Mouse (Mus musculus) heart, postnatal 36 days (tissue): Measurements from ENCODE around the gene Rad51. TPM values are rescaled to one million over a fixed set of nuclear protein-coding genes. Genes with fewer than 3 reads are reported as not detected.

Source experiments
- DNase-seq, 2 experiments: peaks; one replicate each; pipeline ENCODE4 v3.0.0; 2021 to 2022
- intact Hi-C: fragments of 180-260 bp; cut with DNase I; formaldehyde crosslinking; loops from one replicate; pipeline ENCODE4 v1.15.1; 2025
- total RNA-seq, 2 experiments: library from RNA; stranded (reverse); gene quantifications; 2 replicates each; pipeline ENCODE4 v1.2.3; 2021

Gene Rad51
- total RNA-seq, 2 experiments from 2014 or later: 0.54 to 1.7 TPM

DNA sequence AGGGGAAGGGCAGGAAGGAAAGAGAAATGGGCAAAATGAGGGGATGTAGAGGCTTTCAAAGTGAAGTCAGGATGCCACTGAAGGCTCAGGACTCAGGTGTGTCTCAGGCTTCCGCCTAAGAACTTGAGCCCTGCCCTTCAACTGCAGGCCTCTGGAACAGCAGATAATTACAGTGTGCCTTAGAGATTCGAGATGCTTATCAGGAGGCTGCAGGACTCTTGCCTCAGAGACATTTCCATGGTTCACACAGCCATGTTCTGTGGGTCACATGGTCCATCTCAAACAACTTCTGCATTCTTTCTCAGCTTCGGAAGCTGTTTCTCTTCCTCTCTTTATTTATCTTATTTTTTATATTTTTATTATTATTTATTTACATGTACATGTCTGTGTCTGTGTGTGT is 50.5 kb downstream of the Rad51 start:
- DNase-seq: no peak
- intact Hi-C loops: no loop called here

DNA sequence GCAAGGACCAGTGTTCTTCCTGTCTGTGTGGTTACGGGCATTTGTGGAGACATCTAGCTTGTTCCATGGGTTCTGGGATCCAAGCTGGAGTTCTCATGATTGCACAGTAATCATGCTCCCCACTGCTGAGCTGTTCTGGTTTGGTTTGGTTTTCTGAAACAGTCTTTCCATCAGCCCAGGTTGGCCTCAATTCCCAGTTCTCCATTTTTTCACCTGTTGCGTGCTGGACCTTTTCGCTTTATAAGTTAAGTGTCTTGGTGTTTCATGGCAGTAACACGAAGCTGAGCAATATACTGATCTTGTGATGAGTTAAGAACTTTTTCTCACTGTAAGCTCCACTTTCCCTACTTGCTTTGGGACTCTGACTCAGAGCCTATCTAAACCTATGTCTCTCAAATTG is 51.4 kb downstream of the Rad51 start:
- DNase-seq: no peak
- intact Hi-C loops: no loop called here

- intact Hi-C loops: no loop called here
- DNase-seq: no peak
These were observed 52.8 kb downstream of the Rad51 start for GRCm38 (mm10) chr2:119165401-119165800.

- intact Hi-C loops: no loop called here
- peak; percentile 70 to 76 for DNase-seq
These were observed 54.6 kb downstream of the Rad51 start, which contains the start of gene Gchfr for GRCm38 (mm10) chr2:119166901-119167865. Gene Gchfr (plus strand): TSS chr2:119167773.

- intact Hi-C loops: no loop called here
- no peak for DNase-seq
These were observed 55.3 kb downstream of the Rad51 start for GRCm38 (mm10) chr2:119167866-119168256.

- intact Hi-C loops: no loop called here
- no peak for DNase-seq
These were observed 57.7 kb downstream of the Rad51 start for GRCm38 (mm10) chr2:119170282-119170681.

DNA sequence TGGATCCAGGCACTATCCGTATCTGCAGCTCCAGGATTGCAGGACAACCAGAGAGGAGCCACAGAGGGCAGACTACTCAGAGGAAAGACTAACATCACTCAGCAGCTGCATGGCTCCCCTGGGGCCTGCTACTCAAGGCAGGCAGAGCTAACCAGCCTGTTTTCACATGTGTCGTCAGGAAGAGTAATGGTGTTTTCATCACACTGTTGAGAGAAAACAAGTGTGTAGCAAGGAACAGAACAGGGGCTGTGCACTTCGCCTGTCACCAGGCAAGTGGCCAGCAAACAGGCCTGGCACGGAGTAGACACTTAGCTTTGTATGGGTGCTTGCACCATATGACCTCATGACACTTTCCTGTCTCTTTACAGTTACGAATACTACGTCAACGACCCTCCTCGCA is 59.0 kb downstream of the Rad51 start:
- no peak for DNase-seq
- intact Hi-C loops: no loop called here

GRCm38 (mm10) chr2:119172446-119172845 is 59.9 kb downstream of the Rad51 start:
- no peak for DNase-seq
- intact Hi-C loops: no loop called here

DNA sequence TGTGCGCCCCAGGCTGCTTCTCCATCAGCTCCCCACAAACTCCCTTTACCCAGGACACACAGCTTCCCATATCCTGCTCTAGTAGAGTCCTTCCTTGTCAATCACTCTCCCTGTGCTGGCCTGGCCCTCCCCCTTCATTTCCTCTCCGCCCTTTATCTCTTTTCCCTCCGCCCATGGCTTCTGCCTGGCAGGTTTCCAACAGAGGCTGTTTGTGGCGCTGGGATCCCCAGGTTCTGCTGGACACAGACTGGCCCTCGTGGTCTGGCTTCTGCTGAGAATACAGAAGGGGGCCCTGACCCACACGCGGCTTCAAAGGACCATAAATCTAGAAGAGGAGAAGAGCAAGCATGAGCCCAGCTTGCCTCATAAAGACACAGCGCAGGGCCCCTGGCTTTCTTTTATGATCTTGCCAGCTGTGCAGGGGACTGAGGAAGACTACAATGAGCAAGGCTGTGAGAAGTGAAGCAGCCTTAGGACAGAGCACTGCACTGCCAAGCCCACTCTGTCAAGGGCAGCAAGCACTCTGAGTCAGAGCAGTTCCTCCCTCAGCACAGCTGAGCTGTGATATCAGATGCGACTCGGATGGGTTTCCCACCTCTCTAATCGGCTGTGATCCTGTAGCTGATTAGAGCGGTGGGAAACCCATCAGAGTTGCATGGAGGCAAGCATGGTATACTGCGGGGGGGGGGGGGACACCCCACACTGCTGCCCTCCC is 60.4 kb downstream of the Rad51 start:
- intact Hi-C loops: no loop called here
- DNase-seq: peak; percentile 67 to 70

- no peak for DNase-seq
- intact Hi-C loops: no loop called here
These were observed 61.5 kb downstream of the Rad51 start, which contains the start of gene Gm14137 for GRCm38 (mm10) chr2:119173991-119174651. Gene Gm14137 (plus strand): TSS chr2:119174509.

- no peak for DNase-seq
- intact Hi-C loops: no loop called here
These were observed 62.3 kb downstream of the Rad51 start for GRCm38 (mm10) chr2:119174866-119175265.

DNA sequence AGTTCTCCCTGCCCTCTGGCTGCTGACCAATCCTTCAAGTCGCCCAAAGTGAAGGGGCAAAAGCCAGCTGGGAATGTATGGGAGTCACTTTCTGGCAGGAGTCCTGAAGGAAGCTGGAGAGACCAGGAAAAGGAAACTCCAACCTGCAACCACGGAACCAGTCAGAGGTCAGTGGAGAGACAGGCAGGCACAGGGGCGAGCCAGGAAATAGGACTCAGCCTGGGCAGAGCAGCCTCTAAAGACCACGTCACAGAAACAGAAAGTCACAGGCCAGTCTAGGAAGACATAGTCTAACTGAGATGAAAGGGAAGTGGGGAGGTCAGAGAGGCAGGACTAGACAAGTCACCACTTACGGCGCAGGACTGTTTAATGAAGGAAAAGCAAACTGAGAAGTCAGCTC is 63.0 kb downstream of the Rad51 start:
- DNase-seq: no peak
- intact Hi-C loops: no loop called here

DNA sequence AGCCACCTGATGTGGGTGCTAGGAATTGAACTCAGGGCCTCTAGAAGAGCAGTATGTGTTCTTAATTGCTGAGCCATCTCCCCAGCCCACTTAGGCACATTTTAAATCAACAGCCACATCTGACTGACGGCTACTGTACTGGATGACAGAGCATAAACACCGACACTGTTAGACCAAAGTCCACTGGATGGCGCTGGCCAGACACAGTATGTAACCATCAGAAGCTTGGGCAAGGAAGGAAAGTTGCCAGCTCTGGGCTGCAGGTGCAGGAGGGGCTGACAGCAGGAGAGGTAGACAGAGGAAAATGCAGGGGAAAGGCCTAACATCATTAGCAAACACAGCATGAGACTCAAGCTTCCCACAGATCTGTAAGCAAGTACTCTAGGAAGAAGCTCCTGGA is 64.2 kb downstream of the Rad51 start:
- intact Hi-C loops: no loop called here
- no peak for DNase-seq

DNA sequence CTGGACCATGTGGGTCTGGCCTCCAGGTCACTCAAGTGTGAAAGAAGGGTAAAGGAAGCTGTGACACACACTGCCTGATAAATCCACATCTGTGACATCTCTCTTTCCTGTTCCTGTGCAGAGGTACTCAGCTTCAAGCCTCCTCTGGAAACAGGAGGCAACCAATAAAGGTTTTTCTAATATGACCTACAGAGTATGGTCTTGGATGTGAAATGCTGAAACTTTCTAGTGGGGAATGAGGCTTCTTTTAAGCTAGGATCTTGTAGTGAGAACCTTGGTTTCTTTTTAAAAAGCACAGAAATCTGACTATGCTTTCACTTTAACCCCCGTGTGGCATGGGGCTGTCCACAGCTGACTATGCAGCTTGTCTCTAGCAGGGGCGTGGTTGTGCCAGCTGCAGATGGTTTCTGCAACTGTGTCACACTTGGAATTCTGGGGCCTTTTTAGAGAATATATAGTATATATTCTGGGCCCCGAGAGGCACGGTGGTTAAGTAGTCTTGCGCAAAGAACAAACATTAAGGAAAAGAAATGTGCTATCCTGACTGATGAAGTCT is 64.9 kb downstream of the Rad51 start:
- DNase-seq: no peak
- intact Hi-C loops: no loop called here

DNA sequence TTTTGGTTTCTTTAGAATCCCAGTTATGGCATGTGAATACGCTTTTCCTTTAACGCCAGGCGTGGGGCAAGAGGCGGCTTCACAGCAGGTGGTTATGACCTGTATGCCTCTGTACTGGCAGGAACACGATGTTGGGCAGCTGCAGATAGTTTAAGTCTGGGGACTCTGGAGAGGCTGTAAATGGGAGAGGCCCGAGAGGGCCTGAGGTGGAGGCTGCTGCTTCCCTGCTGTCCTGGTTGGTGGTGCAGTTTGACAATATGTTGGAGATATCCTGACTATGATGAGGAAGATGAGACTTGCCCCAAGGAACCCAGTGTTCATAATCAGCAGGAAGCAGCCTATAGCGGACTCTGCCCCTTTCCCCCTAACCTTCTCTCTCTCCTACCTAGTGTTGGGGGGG is 70.3 kb downstream of the Rad51 start:
- intact Hi-C loops: loop anchor here (10.0 kb wide), 1 partner anchor 278 kb away; the partner anchor contains the start of gene Bahd1

DNA sequence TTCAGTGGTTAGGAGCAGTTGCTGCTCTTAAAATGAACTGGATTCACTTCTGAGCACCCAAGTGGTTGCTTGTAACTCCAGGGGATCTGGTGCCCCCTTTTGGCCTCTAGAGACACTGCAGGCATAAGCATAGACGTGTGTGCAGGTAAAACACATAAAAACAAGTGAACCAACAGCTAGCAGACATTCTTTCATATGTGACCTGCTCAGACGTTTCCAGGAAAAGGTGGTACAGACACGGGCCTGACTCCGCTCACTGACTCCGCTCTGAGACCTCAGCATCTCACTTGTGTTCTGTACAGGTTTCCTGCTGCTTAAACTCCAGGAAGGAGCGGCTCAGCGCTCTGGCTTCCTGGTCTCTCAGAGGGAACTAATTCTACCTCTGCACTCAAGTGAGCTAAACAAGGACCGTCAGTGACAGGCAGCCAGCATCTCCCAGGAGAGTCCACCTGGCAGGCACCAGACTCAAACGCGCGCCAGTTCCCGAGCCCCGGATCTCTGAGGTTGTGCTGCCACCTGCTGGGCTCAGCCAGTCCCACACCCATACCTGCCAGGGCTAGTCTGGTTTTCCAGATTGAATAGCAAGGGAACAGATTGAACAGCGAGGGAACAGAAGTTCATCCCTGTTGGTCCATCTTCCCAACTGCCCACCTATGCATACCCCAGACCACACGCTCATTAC is 76.6 kb downstream of the Rad51 start:
- DNase-seq: peak; percentile 89 to 92
- intact Hi-C loops: loop anchor here (1.0 to 10.0 kb wide), 6 partner anchors 32 to 284 kb away; partner anchors contain the start of genes Bahd1, Rad51 and Rmdn3

More for the DNA sequence above, 70.3 kb downstream of the Rad51 start:
- no peak for DNase-seq

- intact Hi-C loops: no loop called here
- no peak for DNase-seq
These were observed 78.4 kb downstream of the Rad51 start for GRCm38 (mm10) chr2:119190969-119191368.

- intact Hi-C loops: no loop called here
- no peak for DNase-seq
These were observed 81.5 kb downstream of the Rad51 start for GRCm38 (mm10) chr2:119194140-119194539.

GRCm38 (mm10) chr2:119196316-119197108 is 83.9 kb downstream of the Rad51 start:
- intact Hi-C loops: no loop called here

More at GRCm38 (mm10) chr2:119196316-119197108, 83.9 kb downstream of the Rad51 start:
- no peak for DNase-seq
